Mouse (Mus musculus): ENCODE data around the gene Tle6. TPM values are rescaled to one million over a fixed set of nuclear protein-coding genes. Genes with fewer than 3 reads are reported as not detected.

Gene Tle6
- total RNA-seq, 2 experiments from 2014 or later, result 4.2 to 5.8 TPM

- DNase-seq (ENCODE audit: low spot score in 2 of 2), result no peak
Observed at GRCm38 (mm10) chr10:81570238-81570800, 30.6 kb downstream of the Tle6 start.

GRCm38 (mm10) chr10:81569507-81570237, 31.2 kb downstream of the Tle6 start:
- DNase-seq (ENCODE audit: low spot score in 2 of 2), result no peak
- intact Hi-C loops (cut with DNase I), result loop anchor here (2.0 kb wide), 1 partner anchor 27 kb away; no protein-coding TSS in a partner anchor

More at GRCm38 (mm10) chr10:81570238-81570800, 30.6 kb downstream of the Tle6 start:
- intact Hi-C loops (cut with DNase I), result loop anchor here (2.0 kb wide), 1 partner anchor 26 kb away; no protein-coding TSS in a partner anchor

- no peak for DNase-seq (ENCODE audit: low spot score in 2 of 2)
- intact Hi-C loops (cut with DNase I), result no loop called here
Observed at GRCm38 (mm10) chr10:81568381-81569191, 32.3 kb downstream of the Tle6 start.

- no peak for DNase-seq (ENCODE audit: low spot score in 2 of 2)
- intact Hi-C loops (cut with DNase I), result no loop called here
Observed at GRCm38 (mm10) chr10:81565257-81566228, 35.3 kb downstream of the Tle6 start.

DNA sequence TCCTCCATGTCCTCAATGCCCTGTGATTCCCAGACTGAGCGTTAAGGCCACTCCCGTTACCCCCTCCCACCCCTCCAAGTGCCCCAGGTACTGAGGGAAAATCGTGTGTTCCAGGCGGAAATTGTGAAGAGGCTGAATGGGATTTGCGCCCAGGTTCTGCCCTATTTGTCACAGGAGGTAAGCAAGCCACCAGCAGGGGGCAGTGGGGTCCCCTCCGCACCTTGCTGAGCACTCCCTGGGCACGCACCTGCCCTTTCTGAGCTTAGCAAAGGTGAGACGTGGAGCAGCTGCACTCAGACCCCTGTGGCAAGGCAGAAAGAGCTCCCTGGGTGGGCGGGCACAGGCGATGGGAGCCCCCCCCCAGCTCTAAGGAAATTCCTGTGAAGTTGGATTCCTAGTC, 36.1 kb downstream of the Tle6 start:
- DNase-seq (ENCODE audit: low spot score in 2 of 2), result peak; percentile 53 to 54
- intact Hi-C loops (cut with DNase I), result loop anchor here (5.0 kb wide), 1 partner anchor 38 kb away; the partner anchor contains the start of gene Tle6

DNA sequence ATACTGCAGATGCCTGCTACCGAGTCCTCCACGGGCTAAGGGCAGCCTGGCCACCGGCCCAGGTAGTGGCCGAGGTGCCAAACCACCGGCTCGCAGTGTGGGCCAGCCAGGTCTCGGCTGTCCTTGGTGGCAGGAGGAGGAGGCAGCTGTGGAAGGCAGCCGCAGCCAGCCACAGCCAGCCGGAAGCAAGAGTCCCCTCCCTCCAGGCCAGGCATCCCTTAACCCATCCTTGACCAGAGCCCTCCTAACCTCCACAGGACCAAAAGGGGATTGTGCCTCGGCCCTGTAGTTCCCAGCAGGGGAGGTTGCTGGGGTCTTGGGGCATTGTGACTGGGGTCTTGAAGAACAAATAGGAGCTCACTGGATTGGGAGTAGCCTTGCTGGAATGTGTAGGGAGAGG, 36.7 kb downstream of the Tle6 start:
- DNase-seq (ENCODE audit: low spot score in 2 of 2), result no peak
- intact Hi-C loops (cut with DNase I), result loop anchor here (5.0 kb wide), 1 partner anchor 38 kb away; the partner anchor contains the start of gene Tle6

DNA sequence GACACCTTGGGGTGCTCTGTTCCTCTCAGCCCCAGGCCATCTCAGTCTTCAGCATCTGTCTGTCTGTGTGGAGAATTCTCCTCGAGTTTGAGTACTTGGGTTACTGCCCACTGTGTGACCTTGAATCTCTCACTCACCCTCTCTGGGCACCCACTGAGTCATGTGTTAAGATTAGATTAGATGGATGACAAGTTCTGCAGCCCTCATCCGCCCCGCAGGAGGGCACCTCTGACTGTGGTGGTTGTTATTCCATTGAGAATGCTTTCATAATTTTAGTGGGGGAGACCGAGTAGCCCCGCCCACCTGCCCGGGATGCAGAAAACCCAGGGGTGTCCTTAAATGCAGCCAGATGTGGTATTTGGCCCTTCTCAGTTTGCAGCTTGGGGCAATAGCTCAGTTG, 37.4 kb downstream of the Tle6 start:
- intact Hi-C loops (cut with DNase I), result loop anchor here (5.0 kb wide), 1 partner anchor 39 kb away; the partner anchor contains the start of gene Tle6
- DNase-seq (ENCODE audit: low spot score in 2 of 2), result no peak

DNA sequence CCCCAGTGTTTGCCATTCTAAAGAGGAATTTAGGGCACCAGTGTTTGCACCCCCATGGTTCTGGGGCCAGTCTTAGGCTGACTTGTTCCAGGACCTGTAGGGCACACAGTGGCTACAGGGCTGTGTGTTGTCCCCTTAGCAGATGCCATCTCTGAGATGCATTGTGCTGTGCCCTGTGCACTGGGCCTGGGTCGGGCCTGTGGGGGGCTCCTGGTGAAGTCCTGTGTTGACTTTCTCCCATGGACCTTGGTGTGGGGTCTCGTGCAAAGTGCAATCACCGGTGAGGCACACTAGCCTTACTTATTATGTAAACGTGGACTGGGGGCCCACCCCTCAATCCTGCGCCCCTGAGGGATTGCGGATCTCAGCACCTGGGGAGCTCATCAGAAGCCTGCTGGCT, 38.5 kb downstream of the Tle6 start:
- intact Hi-C loops (cut with DNase I), result loop anchor here (5.0 kb wide), 1 partner anchor 40 kb away; the partner anchor contains the start of gene Tle6
- no peak for DNase-seq (ENCODE audit: low spot score in 2 of 2)

GRCm38 (mm10) chr10:81560719-81561459, 40.0 kb downstream of the Tle6 start:
- intact Hi-C loops (cut with DNase I), result loop anchor here (5.0 kb wide), 1 partner anchor 41 kb away; the partner anchor contains the start of gene Tle6
- DNase-seq (ENCODE audit: low spot score in 2 of 2), result no peak

GRCm38 (mm10) chr10:81559627-81560539, 41.0 kb downstream of the Tle6 start:
- intact Hi-C loops (cut with DNase I), result loop anchor here (5.0 to 10.0 kb wide), 2 partner anchors 42 to 1875 kb away; partner anchors contain the start of genes Cdc34, Gzmm and Tle6
- DNase-seq (ENCODE audit: low spot score in 2 of 2), result peak; percentile 73 to 80

- DNase-seq (ENCODE audit: low spot score in 2 of 2), result peak; percentile 70 to 77
- intact Hi-C loops (cut with DNase I), result loop anchor here (10.0 kb wide), 1 partner anchor 1874 kb away; the partner anchor contains the start of genes Cdc34 and Gzmm
Observed at GRCm38 (mm10) chr10:81559163-81559626, 41.7 kb downstream of the Tle6 start, which contains the start of gene Aes. Gene Aes, plus strand, starts transcription at chr10:81559488.

- intact Hi-C loops (cut with DNase I), result loop anchor here (10.0 kb wide), 1 partner anchor 1873 kb away; the partner anchor contains the start of genes Cdc34 and Gzmm
- no peak for DNase-seq (ENCODE audit: low spot score in 2 of 2)
Observed at GRCm38 (mm10) chr10:81557491-81557890, 43.4 kb downstream of the Tle6 start.

DNA sequence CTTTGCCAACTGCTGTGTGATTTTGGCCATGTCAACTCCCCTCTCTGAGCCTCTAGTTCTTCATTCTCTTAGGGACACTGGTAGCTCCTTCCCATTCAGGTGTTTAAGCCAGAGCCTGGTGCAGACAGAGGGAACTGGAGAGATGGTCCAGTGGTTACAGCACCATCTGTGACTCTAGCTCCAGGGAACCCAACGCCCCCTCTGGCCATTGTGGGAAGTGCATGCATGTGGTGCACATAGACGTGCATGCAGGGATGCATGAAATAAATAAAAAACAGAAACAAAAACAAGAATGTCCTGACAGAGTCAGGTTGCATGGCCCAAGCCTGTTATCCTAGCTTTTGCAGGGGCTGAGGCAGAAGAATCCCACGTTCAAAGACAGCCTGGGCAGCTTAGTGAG, 44.6 kb downstream of the Tle6 start:
- intact Hi-C loops (cut with DNase I), result loop anchor here (10.0 kb wide), 1 partner anchor 1871 kb away; the partner anchor contains the start of genes Cdc34 and Gzmm
- no peak for DNase-seq (ENCODE audit: low spot score in 2 of 2)

DNA sequence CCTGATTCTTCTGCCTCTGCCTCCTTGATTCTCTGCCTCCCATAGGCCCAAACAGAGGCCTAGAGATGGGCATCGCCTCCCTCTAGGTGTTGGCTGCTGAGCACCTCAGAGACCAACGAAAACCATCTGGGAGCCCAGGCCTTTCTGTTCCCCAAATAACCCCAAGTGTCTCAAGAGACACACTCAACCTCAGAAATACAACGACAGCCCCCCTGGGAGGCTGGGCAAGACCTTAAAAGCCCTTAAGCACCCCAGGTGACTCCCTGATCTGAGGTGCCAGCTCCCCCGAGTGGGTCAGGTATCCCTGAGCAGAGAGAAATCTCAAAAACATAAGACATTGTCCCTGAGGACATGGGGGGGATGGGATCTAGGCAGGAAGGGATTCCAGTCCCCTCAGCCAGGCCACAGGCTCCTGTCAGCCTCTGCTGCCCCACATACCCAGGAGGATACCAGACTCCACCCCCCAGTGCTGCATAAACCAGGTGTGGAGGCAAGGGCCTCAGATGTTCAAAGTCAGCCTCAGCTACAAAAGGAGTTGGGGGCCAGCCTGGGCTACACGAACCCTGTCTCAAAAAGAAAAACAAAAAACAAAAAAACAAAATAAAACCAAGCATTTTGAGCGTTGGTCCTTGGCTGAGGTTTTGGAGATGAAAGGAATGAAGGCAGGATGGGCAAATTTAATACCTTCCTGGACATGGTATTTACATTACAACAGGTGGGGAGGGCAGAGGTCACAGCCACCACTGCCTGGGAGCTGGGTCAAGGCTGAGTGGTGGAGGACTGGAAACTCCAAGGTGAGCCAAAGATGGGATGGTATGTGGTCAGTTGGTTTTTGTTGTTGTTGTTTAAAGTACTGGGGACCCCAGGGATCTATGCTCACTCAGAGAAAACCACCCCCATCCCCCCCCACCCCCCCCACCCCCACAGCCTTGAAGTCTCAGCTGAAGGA, 46.8 kb downstream of the Tle6 start:
- intact Hi-C loops (cut with DNase I), result loop anchor here (10.0 kb wide), 1 partner anchor 1869 kb away; the partner anchor contains the start of genes Cdc34 and Gzmm
- no peak for DNase-seq (ENCODE audit: low spot score in 2 of 2)

GRCm38 (mm10) chr10:81553232-81553631, 47.6 kb downstream of the Tle6 start:
- no peak for DNase-seq (ENCODE audit: low spot score in 2 of 2)
- intact Hi-C loops (cut with DNase I), result loop anchor here (10.0 kb wide), 1 partner anchor 1868 kb away; the partner anchor contains the start of genes Cdc34 and Gzmm
